Mouse (Mus musculus): ENCODE measurements around the gene Ccne1.

Ccne1 gene

GRCm38 (mm10) chr7:38094353-38094752, 13.0 kb downstream of the Ccne1 start:
- peak; percentile 76 for DNase-seq (ENCODE audit: low read depth)

GRCm38 (mm10) chr7:38093101-38093500, 14.2 kb downstream of the Ccne1 start:
- DNase-seq (ENCODE audit: low read depth): peak; percentile 50

- peak; percentile 43 for DNase-seq (ENCODE audit: low read depth)
These were observed 17.2 kb downstream of the Ccne1 start for GRCm38 (mm10) chr7:38089930-38090675.

- DNase-seq (ENCODE audit: low read depth): peak; percentile 43
These were observed 18.9 kb downstream of the Ccne1 start for GRCm38 (mm10) chr7:38088456-38088855.

- DNase-seq (ENCODE audit: low read depth): no peak
These were observed 19.5 kb downstream of the Ccne1 start for GRCm38 (mm10) chr7:38087856-38088255.

GRCm38 (mm10) chr7:38086401-38086800, 20.9 kb downstream of the Ccne1 start:
- no peak for DNase-seq (ENCODE audit: low read depth)

- peak; percentile 76 for DNase-seq (ENCODE audit: low read depth)
These were observed 21.6 kb downstream of the Ccne1 start for GRCm38 (mm10) chr7:38085573-38086211.

GRCm38 (mm10) chr7:38084778-38085572, 22.4 kb downstream of the Ccne1 start:
- peak; percentile 100 for DNase-seq (ENCODE audit: low read depth)

- DNase-seq (ENCODE audit: low read depth): no peak
These were observed 24.4 kb downstream of the Ccne1 start for GRCm38 (mm10) chr7:38082971-38083370.

- no peak for DNase-seq (ENCODE audit: low read depth)
These were observed 30.1 kb downstream of the Ccne1 start for GRCm38 (mm10) chr7:38077189-38077588.

GRCm38 (mm10) chr7:38075487-38075886, 31.8 kb downstream of the Ccne1 start:
- no peak for DNase-seq (ENCODE audit: low read depth)

GRCm38 (mm10) chr7:38074920-38075319, 32.4 kb downstream of the Ccne1 start:
- no peak for DNase-seq (ENCODE audit: low read depth)

GRCm38 (mm10) chr7:38074514-38074913, 32.8 kb downstream of the Ccne1 start:
- no peak for DNase-seq (ENCODE audit: low read depth)

- peak; percentile 70 for DNase-seq (ENCODE audit: low read depth)
These were observed 33.6 kb downstream of the Ccne1 start for GRCm38 (mm10) chr7:38073782-38074181.

- DNase-seq (ENCODE audit: low read depth): no peak
These were observed 36.3 kb downstream of the Ccne1 start for GRCm38 (mm10) chr7:38071065-38071464.

- DNase-seq (ENCODE audit: low read depth): no peak
These were observed 36.7 kb downstream of the Ccne1 start for GRCm38 (mm10) chr7:38070663-38071062.

GRCm38 (mm10) chr7:38064431-38064830, 42.9 kb downstream of the Ccne1 start:
- no peak for DNase-seq (ENCODE audit: low read depth)

- DNase-seq (ENCODE audit: low read depth): peak; percentile 90
These were observed 46.0 kb downstream of the Ccne1 start for GRCm38 (mm10) chr7:38061060-38061970.

- DNase-seq (ENCODE audit: low read depth): no peak
These were observed 47.6 kb downstream of the Ccne1 start for GRCm38 (mm10) chr7:38059636-38060330.

- no peak for DNase-seq (ENCODE audit: low read depth)
These were observed 48.2 kb downstream of the Ccne1 start for GRCm38 (mm10) chr7:38059096-38059495.

- no peak for DNase-seq (ENCODE audit: low read depth)
These were observed 51.3 kb downstream of the Ccne1 start for GRCm38 (mm10) chr7:38055996-38056395.
